In the genomic region with DNA sequence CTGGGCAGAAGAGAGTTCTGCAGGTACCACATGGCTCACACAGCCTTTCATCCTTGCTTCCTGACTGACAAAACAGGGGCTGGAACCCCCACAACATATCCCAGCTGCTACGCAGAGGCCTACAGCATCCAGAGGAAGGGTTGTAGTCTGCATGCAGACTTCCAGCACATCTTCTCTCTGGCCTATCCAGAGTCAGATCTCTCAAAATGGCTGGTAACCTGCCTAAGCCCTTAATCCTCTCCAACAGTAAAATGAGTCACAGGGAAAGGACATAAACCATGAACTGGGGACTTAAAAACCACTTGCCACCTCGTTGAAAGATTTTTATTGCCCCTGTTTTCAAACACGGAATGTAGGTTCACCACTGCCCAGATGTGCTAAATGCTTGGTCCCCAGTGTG, we compare ENCODE assay signal across 12 mouse cellular contexts.
"Had no signal": no experiment of that assay in that cellular context is flagged by ENCODE, and none has a peak within 500 bp of the region (broad histone marks: within the 10 kb centered on the region; RNA-seq: fewer than 3 reads in every experiment).

No protein-coding gene starts in this region.

- H3K36me3 ChIP-seq: liver, embryonic 12.5 days; midbrain, embryonic 12.5 days; midbrain, embryonic 15.5 days; neural tube, embryonic 12.5 days had no signal

- H3K27ac ChIP-seq: liver, embryonic 12.5 days; liver, embryonic 14.5 days; midbrain, embryonic 12.5 days; midbrain, embryonic 15.5 days; neural tube, embryonic 12.5 days had no signal

- H3K9me3 ChIP-seq: liver, embryonic 12.5 days; midbrain, embryonic 15.5 days; neural tube, embryonic 12.5 days had no signal

- H3K9ac ChIP-seq: liver, embryonic 12.5 days; liver, embryonic 14.5 days; midbrain, embryonic 12.5 days; midbrain, embryonic 15.5 days; neural tube, embryonic 12.5 days had no signal

- H3K4me2 ChIP-seq: liver, embryonic 12.5 days; midbrain, embryonic 12.5 days; midbrain, embryonic 15.5 days; neural tube, embryonic 12.5 days had no signal

- H3K4me1 ChIP-seq: liver, embryonic 12.5 days; midbrain, embryonic 15.5 days; neural tube, embryonic 12.5 days had no signal

- H3K4me3 ChIP-seq: liver, embryonic 12.5 days; midbrain, embryonic 12.5 days; midbrain, embryonic 15.5 days; neural tube, embryonic 12.5 days had no signal

- ATAC-seq: liver, embryonic 12.5 days; midbrain, embryonic 15.5 days had no signal

- H3K27me3 ChIP-seq: liver, embryonic 12.5 days; midbrain, embryonic 12.5 days; midbrain, embryonic 15.5 days; neural tube, embryonic 12.5 days had no signal

- DNase-seq: lung, adult 2 months; lung, postnatal 10 days; lung, postnatal 4 days; right cerebral cortex, postnatal 14 days; thymus, adult 18-20 months; thymus, postnatal 14 days; thymus, postnatal 36 days had no signal
